Mouse (Mus musculus) hindbrain, embryonic 14.5 days (tissue): ENCODE measurements around the gene Gm49380. TPM values are rescaled to one million over a fixed set of nuclear protein-coding genes. Genes with fewer than 3 reads are reported as not detected.
"Not testable (repeated sequence)": the region's sequence is repeated elsewhere in the genome, so short reads cannot be mapped to it uniquely, and the experiment has no call there.

ENCODE experiments used
- ATAC-seq: fragments of 200-750 bp; cut with Nextera tagmentation; 2 replicates; pipeline ENCODE4 v1.8.0; 2017; ENCODE audit warnings: moderate number of reproducible peaks, mild to moderate bottlenecking, moderate TSS enrichment, moderate library complexity; ENCODE audit not compliant: low FRiP score
- DNase-seq: peaks from one replicate; pipeline ENCODE4 v3.0.0-alpha.2; 2015; ENCODE audit warnings: low spot score
- H3K27ac ChIP-seq: fragments of 300-500 bp; sonication (generic); 2 replicates; pipeline ENCODE4 v1.5.1; 2014; ENCODE audit warnings: mild to moderate bottlenecking, moderate library complexity
- H3K27me3 ChIP-seq: fragments of 300-500 bp; sonication (generic); 2 replicates; pipeline ENCODE4 v1.6.1; 2014; ENCODE audit warnings: mild to moderate bottlenecking, low read length, mixed read lengths; ENCODE audit not compliant: control insufficient read depth, insufficient read depth
- H3K36me3 ChIP-seq: fragments of 300-500 bp; sonication (generic); replicated peaks from 2 replicates; pipeline ENCODE4 v1.6.1; 2014; ENCODE audit not compliant: control insufficient read depth, insufficient read depth
- H3K4me1 ChIP-seq: fragments of 300-500 bp; sonication (generic); replicated peaks from 2 replicates; pipeline ENCODE4 v1.6.1; 2014; ENCODE audit warnings: antibody characterized with exemption, low read length, mixed read lengths; ENCODE audit not compliant: control insufficient read depth, insufficient read depth
- H3K4me2 ChIP-seq: fragments of 300-500 bp; sonication (generic); replicated peaks from 2 replicates; pipeline ENCODE4 v1.6.1; 2014; ENCODE audit warnings: mild to moderate bottlenecking, moderate library complexity
- H3K4me3 ChIP-seq: fragments of 300-500 bp; sonication (generic); replicated peaks from 2 replicates; pipeline ENCODE4 v1.5.1; 2014; ENCODE audit warnings: mild to moderate bottlenecking, low read length
- H3K9ac ChIP-seq: fragments of 300-500 bp; sonication (generic); 2 replicates; pipeline ENCODE4 v1.6.1; 2014
- H3K9me3 ChIP-seq: fragments of 300-500 bp; sonication (generic); 2 replicates; pipeline ENCODE4 v1.6.1; 2016; ENCODE audit warnings: low read length; ENCODE audit not compliant: control insufficient read depth
- WGBS: fragments of 180-500 bp; shearing (Covaris S2); extraction: QIAGEN DNeasy Blood & Tissue Kit; methylation state at CpG from one replicate; pipeline ENCODE4 v1.1.7; 2014; 5-methylcytosine and 5-hydroxymethylcytosine counted together
- polyA plus RNA-seq: library from polyadenylated mRNA; unstranded; fragments of >200 nt; fragmentation: Nextera tagmentation; extraction: Ambion mirVana; gene quantifications from 2 replicates; pipeline ENCODE4 v1.2.1, GENCODE M21; 2014

Gene Gm49380
- polyA plus RNA-seq, 1 experiment from 2014 or later: 0.35 TPM

- Histone ChIP-seq H3K27ac (no peak overlapping the region), H3K9ac (no peak overlapping the region), H3K4me3 (no peak overlapping the region), H3K4me2 (no peak overlapping the region), H3K9me3 (no peaks in the 10 kb centered on the region), H3K36me3 (no peaks in the 10 kb centered on the region), H3K27me3 (no peaks in the 10 kb centered on the region), H3K4me1 (no peaks in the 10 kb centered on the region; the same call in 1 of the 2 replicates)
- ATAC-seq (no peak), DNase-seq (no peak)
- 93% methylated on average over 2 of the region's 2 CpGs for WGBS
These were observed 1.2 kb upstream of the Gm49380 start for GRCm38 (mm10) chr9:44114453-44114852.

- not testable (repeated sequence) for H3K36me3 ChIP-seq, H3K4me3 ChIP-seq, ATAC-seq, H3K27ac ChIP-seq, H3K9me3 ChIP-seq, H3K9ac ChIP-seq, H3K27me3 ChIP-seq, DNase-seq
- Histone ChIP-seq H3K4me2 (peak overlapping the region; percentile 56; the same call in 1 of the 2 replicates), H3K4me1 (peaks cover 22% of the 10 kb centered on the region)
- 81% methylated on average over 10 of the region's 12 CpGs for WGBS
These were observed 1.4 kb downstream of the Gm49380 start for GRCm38 (mm10) chr9:44111909-44112308.

GRCm38 (mm10) chr9:44109360-44110095 lies 3.8 kb downstream of the Gm49380 start:
- 35% methylated on average over 9 of the region's 9 CpGs for WGBS
- H3K4me3 ChIP-seq: no peak overlapping the region

GRCm38 (mm10) chr9:44108269-44109055 lies 4.8 kb downstream of the Gm49380 start:
- no peak for ATAC-seq
- H3K4me3 ChIP-seq: no peak overlapping the region
- peaks cover 22% of the 10 kb centered on the region for H3K4me1 ChIP-seq

More at GRCm38 (mm10) chr9:44109360-44110095, 3.8 kb downstream of the Gm49380 start:
- Histone ChIP-seq H3K27ac (no peak overlapping the region), H3K4me2 (peak overlapping the region; percentile 19; the same call in 1 of the 2 replicates), H3K9me3 (no peaks in the 10 kb centered on the region), H3K9ac (no peak overlapping the region), H3K27me3 (no peaks in the 10 kb centered on the region), H3K36me3 (no peaks in the 10 kb centered on the region), H3K4me1 (peaks cover 22% of the 10 kb centered on the region)
- DNase-seq: peak; percentile 88
- no peak for ATAC-seq

GRCm38 (mm10) chr9:44107557-44108179 lies 5.6 kb downstream of the Gm49380 start:
- Histone ChIP-seq H3K9me3 (no peaks in the 10 kb centered on the region), H3K27ac (peak overlapping the region; percentile 34), H3K4me1 (peaks cover 22% of the 10 kb centered on the region), H3K4me3 (no peak overlapping the region), H3K27me3 (no peaks in the 10 kb centered on the region), H3K4me2 (peak overlapping the region; percentile 27), H3K9ac (peak overlapping the region; percentile 42; the same call in 1 of the 2 replicates), H3K36me3 (no peaks in the 10 kb centered on the region)
- 0 out of 2 replicates have a peak, but pooled peaks have one; percentile 12 for ATAC-seq
- WGBS: 33% methylated on average over 25 of the region's 25 CpGs
- DNase-seq: no peak

More at GRCm38 (mm10) chr9:44108269-44109055, 4.8 kb downstream of the Gm49380 start:
- Histone ChIP-seq H3K36me3 (no peaks in the 10 kb centered on the region), H3K27ac (no peak overlapping the region), H3K4me2 (peak overlapping the region; percentile 27), H3K27me3 (no peaks in the 10 kb centered on the region), H3K9me3 (no peaks in the 10 kb centered on the region), H3K9ac (peak overlapping the region; percentile 42; the same call in 1 of the 2 replicates)
- no peak for DNase-seq
- WGBS: 80% methylated on average over 31 of the region's 31 CpGs

GRCm38 (mm10) chr9:44107110-44107509 lies 6.2 kb downstream of the Gm49380 start, which contains the start of gene C1qtnf5:
Gene C1qtnf5, plus strand, starts transcription at chr9:44107245.
- Histone ChIP-seq H3K4me3 (no peak within 1 kb of the TSS), H3K27ac (peak within 1 kb of the TSS; percentile 34)
- DNase-seq: no peak

GRCm38 (mm10) chr9:44106596-44106995 lies 6.7 kb downstream of the Gm49380 start:
- Histone ChIP-seq H3K4me3 (no peak overlapping the region), H3K27me3 (no peaks in the 10 kb centered on the region), H3K27ac (peak overlapping the region; percentile 34), H3K9ac (no peak overlapping the region), H3K36me3 (no peaks in the 10 kb centered on the region), H3K4me2 (no peak overlapping the region), H3K9me3 (no peaks in the 10 kb centered on the region), H3K4me1 (peaks cover 22% of the 10 kb centered on the region)
- ATAC-seq (no peak), DNase-seq (no peak)
- 76% methylated on average over 4 of the region's 4 CpGs for WGBS

More at GRCm38 (mm10) chr9:44107110-44107509, 6.2 kb downstream of the Gm49380 start, which contains the start of gene C1qtnf5:
- 34% methylated on average over 8 of the region's 8 CpGs for WGBS
- no peaks in the 10 kb centered on the region for H3K27me3 ChIP-seq
- no peaks in the 10 kb centered on the region for H3K36me3 ChIP-seq
- ATAC-seq: peak; percentile 76
- no peaks in the 10 kb centered on the region for H3K9me3 ChIP-seq
- peak within 1 kb of the TSS; percentile 42; the same call in 1 of the 2 replicates for H3K9ac ChIP-seq
- H3K4me1 ChIP-seq: peaks cover 22% of the 10 kb centered on the region
- H3K4me2 ChIP-seq: peak within 1 kb of the TSS; percentile 27

- H3K4me1 ChIP-seq: peaks cover 22% of the 10 kb centered on the region
- ATAC-seq (no peak), DNase-seq (no peak)
- 90% methylated on average over 7 of the region's 7 CpGs for WGBS
- no peak overlapping the region for H3K4me3 ChIP-seq
- no peaks in the 10 kb centered on the region for H3K9me3 ChIP-seq
- H3K27me3 ChIP-seq: no peaks in the 10 kb centered on the region
- H3K36me3 ChIP-seq: no peaks in the 10 kb centered on the region
- 0 out of 2 replicates have a peak overlapping the region, but pooled peaks have one; percentile 34 for H3K27ac ChIP-seq
- H3K4me2 ChIP-seq: no peak overlapping the region
- no peak overlapping the region for H3K9ac ChIP-seq
These were observed 7.1 kb downstream of the Gm49380 start for GRCm38 (mm10) chr9:44106182-44106581.
